Mouse (Mus musculus): ENCODE results near the gene Pnpla8.

DNA sequence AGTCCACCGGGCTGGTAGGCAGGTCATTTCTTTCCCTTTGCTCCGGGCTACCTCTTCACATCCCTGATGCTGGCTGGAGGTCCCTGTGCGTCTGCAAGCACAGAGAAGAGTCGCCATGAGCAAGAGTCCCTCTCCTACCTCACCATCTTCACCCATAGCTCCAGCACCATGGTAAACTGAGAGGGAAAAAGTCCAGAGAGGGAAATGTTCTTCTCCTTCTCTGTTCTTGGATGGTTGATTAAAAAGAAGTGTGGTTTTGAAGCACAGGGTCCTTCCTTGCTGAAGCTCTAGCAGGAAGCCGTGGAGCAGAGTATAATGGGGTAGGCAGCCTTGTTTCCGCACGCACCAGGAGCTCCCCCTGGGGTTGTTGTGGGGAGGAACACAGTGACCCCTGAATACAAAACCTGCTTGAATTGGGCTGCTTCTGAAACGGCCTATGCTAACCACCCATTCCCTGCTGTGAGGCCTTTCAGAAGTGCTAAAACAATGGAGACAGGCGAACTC, 109.1 kb downstream of the Pnpla8 start:
- TF ChIP-seq POLR2A (IDR thresholded peaks at IDR 0.05; ENCODE audit: low read depth, low read length) (no peak), CTCF (IDR thresholded peaks at IDR 0.05; ENCODE audit: extremely low read depth, insufficient read length, insufficient replicate concordance, low read depth, low read length) (no peak)

Measured in small intestine, adult 2 months (tissue).